Mouse (Mus musculus): ENCODE data around the gene Npr2. TPM values are rescaled to one million over a fixed set of nuclear protein-coding genes. Genes with fewer than 3 reads are reported as not detected.

Gene Npr2
- total RNA-seq (2012; rRNA removed) (0.27 and 0.49 TPM in 2 replicates), polyA plus RNA-seq (2012; ENCODE audit: insufficient read depth in 1 of 2, insufficient read length in 2 of 2, low read depth in 1 of 2, low replicate concordance in 2 of 2, missing spikeins in 1 of 2) (1 to 10 TPM in 1 of 2 experiments, not detected in 1; 2.3 TPM)

- Histone ChIP-seq H3K36me3 (ENCODE audit: control insufficient read depth in 1 of 2, insufficient read depth in 2 of 2, low read length in 2 of 2) (no peaks in the 10 kb centered on the region), H3K79me2 (ENCODE audit: control insufficient read depth, insufficient read depth, low read length, poor library complexity) (no peaks in the 10 kb centered on the region), H3K27me3 (ENCODE audit: control insufficient read depth in 1 of 2, insufficient read depth in 2 of 2, low read length in 2 of 2) (peaks cover 4 to 6% of the 10 kb centered on the region in 2 experiments), H3K4me1 (ENCODE audit: control insufficient read depth in 1 of 2, insufficient read depth in 2 of 2, low read length in 2 of 2) (no peaks in the 10 kb centered on the region; a peak in 1 of 4 replicates), H3K9ac (ENCODE audit: control insufficient read depth, low read depth, low read length, poor library complexity, severe bottlenecking) (peak within 1 kb of the TSS; percentile 60), H3K27ac (ENCODE audit: control insufficient read depth, low read depth, low read length) (no peak within 1 kb of the TSS), H3K4me3 (ENCODE audit: control insufficient read depth in 1 of 2, insufficient read depth in 1 of 2, low read depth in 2 of 2, low read length in 2 of 2) (peak within 1 kb of the TSS; percentile 57 to 65), H3K9me3 (replicated peaks; ENCODE audit: insufficient read depth, low read length) (no peaks in the 10 kb centered on the region)
- peak; percentile 34 for DNase-seq (ENCODE audit: low read depth, low spot score)
- no peak for TF ChIP-seq SMC3 (IDR thresholded peaks at IDR 0.05; ENCODE audit: low read depth, low read length)
- no peak for TF ChIP-seq CHD1 (IDR thresholded peaks at IDR 0.05; ENCODE audit: low read depth, low read length)
- TF ChIP-seq ETS1 (IDR thresholded peaks at IDR 0.05; ENCODE audit: low read depth, low read length) = no peak
- TF ChIP-seq MYC (IDR thresholded peaks at IDR 0.05; ENCODE audit: low read depth, low read length) = no peak
- TF ChIP-seq UBTF (IDR thresholded peaks at IDR 0.05; ENCODE audit: borderline replicate concordance, insufficient read depth, low read depth, low read length) = no peak
- no peak for TF ChIP-seq MAZ (IDR thresholded peaks at IDR 0.05; ENCODE audit: low read depth, low read length)
- 0 out of 4 replicates have a peak, but pooled peaks of 1 of the 2 experiments have one; percentile 18 for TF ChIP-seq POLR2A (IDR thresholded peaks at IDR 0.05; ENCODE audit: control insufficient read depth in 1 of 2, insufficient read depth in 1 of 2, low read depth in 1 of 2, low read length in 2 of 2, poor library complexity in 1 of 2)
Measured at GRCm38 (mm10) chr4:43631046-43631955, at the start of gene Npr2. Npr2 (plus strand) TSS chr4:43631935.

GRCm38 (mm10) chr4:43582241-43582640 lies 49.5 kb upstream of the Npr2 start:
- Histone ChIP-seq H3K4me3 (ENCODE audit: control insufficient read depth in 1 of 2, insufficient read depth in 1 of 2, low read depth in 2 of 2, low read length in 2 of 2) (no peak overlapping the region), H3K9me3 (replicated peaks; ENCODE audit: insufficient read depth, low read length) (no peaks in the 10 kb centered on the region), H3K36me3 (ENCODE audit: control insufficient read depth in 1 of 2, insufficient read depth in 2 of 2, low read length in 2 of 2) (peaks cover 0 to 3% of the 10 kb centered on the region in 2 experiments; a peak in 1 of 4 replicates), H3K9ac (ENCODE audit: control insufficient read depth, low read depth, low read length, poor library complexity, severe bottlenecking) (no peak overlapping the region), H3K4me1 (ENCODE audit: control insufficient read depth in 1 of 2, insufficient read depth in 2 of 2, low read length in 2 of 2) (peaks cover 4 to 8% of the 10 kb centered on the region in 2 experiments; a peak in 3 of 4 replicates), H3K27me3 (ENCODE audit: control insufficient read depth in 1 of 2, insufficient read depth in 2 of 2, low read length in 2 of 2) (no peaks in the 10 kb centered on the region), H3K79me2 (ENCODE audit: control insufficient read depth, insufficient read depth, low read length, poor library complexity) (peaks cover 12% of the 10 kb centered on the region), H3K27ac (ENCODE audit: control insufficient read depth, low read depth, low read length) (no peak overlapping the region)
- no peak for DNase-seq (ENCODE audit: low read depth, low spot score)
- TF ChIP-seq MAX (IDR thresholded peaks at IDR 0.05; ENCODE audit: low read length) (no peak), POLR2AphosphoS5 (IDR thresholded peaks at IDR 0.05; ENCODE audit: borderline replicate concordance, low read depth, low read length) (no peak), RCOR1 (IDR thresholded peaks at IDR 0.05; ENCODE audit: low read depth, low read length) (no peak), ZNF384 (IDR thresholded peaks at IDR 0.05; ENCODE audit: low read depth, low read length) (no peak)

- peaks cover 0 to 9% of the 10 kb centered on the region in 2 experiments; a peak in 2 of 4 replicates for H3K36me3 ChIP-seq (ENCODE audit: control insufficient read depth in 1 of 2, insufficient read depth in 2 of 2, low read length in 2 of 2)
- H3K9ac ChIP-seq (ENCODE audit: control insufficient read depth, low read depth, low read length, poor library complexity, severe bottlenecking) = no peak overlapping the region
- H3K9me3 ChIP-seq (replicated peaks; ENCODE audit: insufficient read depth, low read length) = no peaks in the 10 kb centered on the region
- H3K79me2 ChIP-seq (ENCODE audit: control insufficient read depth, insufficient read depth, low read length, poor library complexity) = peaks cover 6% of the 10 kb centered on the region
- H3K27me3 ChIP-seq (ENCODE audit: control insufficient read depth in 1 of 2, insufficient read depth in 2 of 2, low read length in 2 of 2) = no peaks in the 10 kb centered on the region
- H3K27ac ChIP-seq (ENCODE audit: control insufficient read depth, low read depth, low read length) = no peak overlapping the region
- DNase-seq (ENCODE audit: low read depth, low spot score) = no peak
- H3K4me3 ChIP-seq (ENCODE audit: control insufficient read depth in 1 of 2, insufficient read depth in 1 of 2, low read depth in 2 of 2, low read length in 2 of 2) = no peak overlapping the region
- peaks cover 2 to 17% of the 10 kb centered on the region in 2 experiments; a peak in 3 of 4 replicates for H3K4me1 ChIP-seq (ENCODE audit: control insufficient read depth in 1 of 2, insufficient read depth in 2 of 2, low read length in 2 of 2)
- no peak for TF ChIP-seq ETS1 (IDR thresholded peaks at IDR 0.05; ENCODE audit: low read depth, low read length)
- TF ChIP-seq RAD21 (IDR thresholded peaks at IDR 0.05; ENCODE audit: low read depth, low read length) = no peak
- no peak for TF ChIP-seq SIN3A (IDR thresholded peaks at IDR 0.05; ENCODE audit: low read length)
- TF ChIP-seq CTCF (IDR thresholded peaks at IDR 0.05 in 2 of 3, conservative IDR thresholded peaks at IDR 0.05 in 1 of 3; ENCODE audit: control insufficient read depth in 1 of 3, insufficient read depth in 1 of 3, low read depth in 2 of 3, low read length in 3 of 3, poor library complexity in 1 of 3, severe bottlenecking in 1 of 3) = no peak
- TF ChIP-seq RCOR1 (IDR thresholded peaks at IDR 0.05; ENCODE audit: low read depth, low read length) = no peak
- no peak for TF ChIP-seq MAFK (IDR thresholded peaks at IDR 0.05; ENCODE audit: borderline replicate concordance, low read depth, low read length)
- no peak for TF ChIP-seq MYC (IDR thresholded peaks at IDR 0.05; ENCODE audit: low read depth, low read length)
Measured at GRCm38 (mm10) chr4:43583421-43583820, 48.3 kb upstream of the Npr2 start.
